Mouse (Mus musculus) heart, adult 8-10 months (tissue): ENCODE measurements around the gene Gm10471. TPM values are rescaled to one million over a fixed set of nuclear protein-coding genes. Genes with fewer than 3 reads are reported as not detected.
"Not testable (repeated sequence)": the region's sequence is repeated elsewhere in the genome, so short reads cannot be mapped to it uniquely, and the experiment has no call there.

ENCODE experiments used
- DNase-seq: peaks from one replicate; pipeline ENCODE4 v3.0.0; 2022; ENCODE audit warnings: low spot score
- total RNA-seq, 4 experiments: library from RNA; stranded (reverse); gene quantifications; 2 replicates each; pipeline ENCODE4 v1.2.4; 2022

The Gm10471 gene
- not detected for total RNA-seq

GRCm38 (mm10) chr5:26089191-26089590 lies at the start of gene Gm10471:
Gm10471 (minus strand) TSS chr5:26089291.
- not testable (repeated sequence) for DNase-seq

GRCm38 (mm10) chr5:26121321-26121720 lies 32.2 kb upstream of the Gm10471 start, which contains the start of gene Gm10220:
Gm10220 (minus strand) TSS chr5:26121421.
- DNase-seq, result not testable (repeated sequence)

DNA sequence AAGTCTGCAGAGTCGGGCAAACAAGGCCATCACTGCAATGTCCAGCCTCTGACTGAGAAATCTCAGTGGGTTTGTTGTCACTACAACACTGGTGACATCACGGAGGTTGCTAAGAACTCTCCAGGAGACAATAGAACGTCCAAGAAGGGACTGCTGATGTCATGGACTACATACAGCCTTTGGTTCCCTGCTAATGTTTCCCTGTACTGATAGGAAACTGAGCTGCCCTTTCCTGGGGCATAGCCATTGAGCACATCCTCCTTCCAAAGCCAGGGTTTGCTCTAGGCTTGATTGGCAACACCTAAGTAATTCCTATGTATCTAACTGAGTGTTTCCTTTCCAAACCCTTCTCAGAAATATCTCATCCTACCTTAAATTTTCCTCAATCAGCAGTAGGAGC lies 16.2 kb upstream of the Gm10471 start, which contains the start of gene 5031410I06Rik:
TSS of gene 5031410I06Rik (minus strand) at position 101 of the 400 bp plus-strand sequence.
- not testable (repeated sequence) for DNase-seq

- DNase-seq, result not testable (repeated sequence)
Observed at GRCm38 (mm10) chr5:26079023-26079422, 10.1 kb downstream of the Gm10471 start.

DNA sequence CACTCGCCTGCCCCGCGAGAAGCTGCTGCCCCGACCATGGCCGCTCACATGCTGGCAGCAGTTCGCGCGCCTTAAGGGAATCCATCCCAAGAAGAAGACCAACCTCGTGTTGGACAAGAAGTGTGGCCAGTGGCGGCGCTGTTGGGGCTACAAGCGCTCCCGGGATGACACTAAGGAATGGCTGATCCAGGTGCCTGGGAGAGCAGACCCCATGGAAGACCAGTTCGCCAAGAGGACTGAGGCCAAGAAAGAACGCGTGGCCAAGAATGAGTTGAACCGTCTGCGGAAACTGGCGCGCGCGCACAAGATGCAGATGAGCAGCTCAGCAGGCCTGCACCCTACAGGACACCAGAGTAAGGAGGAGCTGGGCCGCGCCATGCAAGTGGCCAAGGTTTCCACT lies 18.4 kb downstream of the Gm10471 start:
- DNase-seq, result no peak

DNA sequence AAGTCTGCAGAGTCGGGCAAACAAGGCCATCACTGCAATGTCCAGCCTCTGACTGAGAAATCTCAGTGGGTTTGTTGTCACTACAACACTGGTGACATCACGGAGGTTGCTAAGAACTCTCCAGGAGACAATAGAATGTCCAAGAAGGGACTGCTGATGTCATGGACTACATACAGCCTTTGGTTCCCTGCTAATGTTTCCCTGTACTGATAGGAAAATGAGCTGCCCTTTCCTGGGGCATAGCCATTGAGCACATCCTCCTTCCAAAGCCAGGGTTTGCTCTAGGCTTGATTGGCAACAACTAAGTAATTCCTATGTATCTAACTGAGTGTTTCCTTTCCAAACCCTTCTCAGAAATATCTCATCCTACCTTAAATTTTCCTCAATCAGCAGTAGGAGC lies 30.6 kb downstream of the Gm10471 start, which contains the start of gene Gm7347:
TSS of gene Gm7347 (minus strand) at position 101 of the 400 bp plus-strand sequence.
- not testable (repeated sequence) for DNase-seq

GRCm38 (mm10) chr5:26039458-26039857 lies 49.6 kb downstream of the Gm10471 start, which contains the start of gene Speer4a:
Speer4a (minus strand) TSS chr5:26039558.
- DNase-seq, result not testable (repeated sequence)

Other genes starting within 250 kb of the Gm10471 start
- gene Gm21663, start 146.9 kb downstream of the Gm10471 start, total RNA-seq, result not detected
- not detected for gene Gm21671, start 134.9 kb downstream of the Gm10471 start, total RNA-seq
- gene Gm21680, start 116.6 kb downstream of the Gm10471 start, total RNA-seq, result not detected
- not detected for gene Gm21698, start 100.6 kb downstream of the Gm10471 start, total RNA-seq
- not detected for gene Gm1979, start 84.5 kb downstream of the Gm10471 start, total RNA-seq
- not detected for gene Gm5862, start 66.4 kb downstream of the Gm10471 start, total RNA-seq
- gene Speer4a, start 49.7 kb downstream of the Gm10471 start, total RNA-seq, result not detected
- not detected for gene Gm7347, start 30.7 kb downstream of the Gm10471 start, total RNA-seq
- not detected for gene 5031410I06Rik, start 16.1 kb upstream of the Gm10471 start, total RNA-seq
- under 1 TPM in 2 of 4 experiments, not detected in 2; 0.09 to 0.11 TPM for gene Gm10220, start 32.1 kb upstream of the Gm10471 start, total RNA-seq
- gene Gm7361, start 168.4 kb upstream of the Gm10471 start, total RNA-seq, result not detected